Mouse (Mus musculus) bone marrow macrophage, adult 2 months (primary cell): ENCODE results near the gene Cd27.

Experiments used
- CTCF ChIP-seq: IDR thresholded peaks from 2 replicates; pipeline ENCODE4 v1.5.1; 2012; ENCODE audit warnings: low read depth, mild to moderate bottlenecking, low read length, moderate library complexity
- POLR2A ChIP-seq: IDR thresholded peaks from 2 replicates; pipeline ENCODE4 v1.6.1; 2012; ENCODE audit warnings: mild to moderate bottlenecking, low read depth, low read length, borderline replicate concordance

GRCm38 (mm10) chr6:125285890-125286289, 49.1 kb upstream of the Cd27 start, which contains the start of gene Tuba3a:
- TF ChIP-seq CTCF (no peak), POLR2A (no peak)
